Mouse (Mus musculus) heart, postnatal 0 days (tissue): ENCODE results near the gene Tnrc6c. TPM values are rescaled to one million over a fixed set of nuclear protein-coding genes. Genes with fewer than 3 reads are reported as not detected.

Experiments used
- ATAC-seq: fragments of 200-750 bp; cut with Nextera tagmentation; 2 replicates; pipeline ENCODE4 v1.8.0; 2017; ENCODE audit warnings: low read depth, moderate number of reproducible peaks, moderate library complexity; ENCODE audit not compliant: insufficient read depth
- DNase-seq: peaks from one replicate; pipeline ENCODE4 v3.0.0-alpha.2; 2016; ENCODE audit warnings: low spot score
- H3K27ac ChIP-seq: fragments of 300-500 bp; sonication (generic); 2 replicates; pipeline ENCODE4 v1.5.1; 2014; ENCODE audit warnings: low read depth, mild to moderate bottlenecking
- H3K27me3 ChIP-seq: fragments of 300-500 bp; sonication (generic); 2 replicates; pipeline ENCODE4 v1.6.1; 2014; ENCODE audit warnings: low read length, mixed read lengths; ENCODE audit not compliant: control insufficient read depth, insufficient read depth
- H3K36me3 ChIP-seq: fragments of 300-500 bp; sonication (generic); replicated peaks from 2 replicates; pipeline ENCODE4 v1.6.1; 2014; ENCODE audit warnings: low read length, mixed read lengths; ENCODE audit not compliant: control insufficient read depth, insufficient read depth
- H3K4me1 ChIP-seq: fragments of 300-500 bp; sonication (generic); 2 replicates; pipeline ENCODE4 v1.6.1; 2014; ENCODE audit warnings: antibody characterized with exemption; ENCODE audit not compliant: control insufficient read depth, insufficient read depth
- H3K4me2 ChIP-seq: fragments of 300-500 bp; sonication (generic); 2 replicates; pipeline ENCODE4 v1.6.1; 2014; ENCODE audit warnings: low read depth, mild to moderate bottlenecking, low read length, moderate library complexity
- H3K4me3 ChIP-seq: fragments of 300-500 bp; sonication (generic); 2 replicates; pipeline ENCODE4 v1.5.1; 2014; ENCODE audit warnings: low read depth, low read length
- H3K9ac ChIP-seq: fragments of 300-500 bp; sonication (generic); replicated peaks from 2 replicates; pipeline ENCODE4 v1.6.1; 2014; ENCODE audit warnings: low read depth, low read length, mixed read lengths
- H3K9me3 ChIP-seq: fragments of 300-500 bp; sonication (generic); replicated peaks from 2 replicates; pipeline ENCODE4 v1.6.1; 2016; ENCODE audit warnings: low read length; ENCODE audit not compliant: control insufficient read depth
- CTCF ChIP-seq: IDR thresholded peaks from 2 replicates; pipeline ENCODE4 v1.5.1; 2016; ENCODE audit warnings: antibody characterized with exemption, control low read depth, low read depth
- EP300 ChIP-seq: IDR thresholded peaks from 2 replicates; pipeline ENCODE4 v1.6.1; 2016; ENCODE audit warnings: antibody characterized with exemption, low read depth
- WGBS: fragments of 180-500 bp; shearing (Covaris S2); extraction: QIAGEN DNeasy Blood & Tissue Kit; methylation state at CpG from one replicate; pipeline ENCODE4 v1.1.7; 2014; 5-methylcytosine and 5-hydroxymethylcytosine counted together
- polyA plus RNA-seq: library from polyadenylated mRNA; unstranded; fragments of >200 nt; fragmentation: Nextera tagmentation; extraction: Ambion mirVana; gene quantifications from 2 replicates; pipeline ENCODE4 v1.2.1, GENCODE M21; 2015
- total RNA-seq: library from RNA; depleted of rRNA; stranded (reverse); fragments of >200 nt; gene quantifications from 2 replicates; pipeline ENCODE4 v1.2.3, GENCODE M21; 2014; ENCODE audit warnings: low replicate concordance; rRNA removed

Gene Tnrc6c
- total and polyA plus RNA-seq, 2 experiments from 2014 or later: 6.8 to 24.4 TPM

DNA sequence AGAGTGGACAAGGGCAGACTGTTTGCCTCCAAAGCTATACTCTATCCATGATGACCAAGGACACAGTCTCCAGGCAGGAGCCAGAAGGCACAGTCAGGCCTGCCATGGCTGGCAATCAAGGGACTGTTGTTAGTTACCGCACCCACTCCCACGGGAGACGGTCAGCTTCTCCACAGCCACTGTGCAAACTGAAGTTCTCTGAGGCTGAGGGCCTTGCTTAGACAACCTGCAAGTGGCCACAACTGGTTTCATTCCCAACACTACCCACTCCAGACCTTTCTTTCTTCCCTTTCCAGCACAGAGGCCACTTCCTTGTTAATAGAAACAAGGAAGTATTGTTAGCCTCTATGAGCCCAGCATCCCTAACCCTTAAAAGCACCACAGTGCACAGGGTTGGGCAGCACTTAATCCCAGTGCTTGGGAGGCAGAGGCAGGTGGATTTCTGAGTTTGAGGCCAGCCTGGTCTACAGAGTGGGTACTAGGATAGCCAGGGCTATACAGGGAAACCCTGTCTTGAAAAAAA, 149.1 kb downstream of the Tnrc6c start:
- Histone ChIP-seq H3K36me3 (no peaks in the 10 kb centered on the region), H3K27ac (no peak overlapping the region), H3K4me1 (no peaks in the 10 kb centered on the region), H3K4me3 (no peak overlapping the region), H3K27me3 (no peaks in the 10 kb centered on the region), H3K9me3 (no peaks in the 10 kb centered on the region), H3K9ac (no peak overlapping the region), H3K4me2 (no peak overlapping the region)
- DNase-seq (no peak), ATAC-seq (no peak)
- 87% methylated on average over 3 of the region's 3 CpGs for WGBS
- TF ChIP-seq EP300 (no peak), CTCF (no peak)

DNA sequence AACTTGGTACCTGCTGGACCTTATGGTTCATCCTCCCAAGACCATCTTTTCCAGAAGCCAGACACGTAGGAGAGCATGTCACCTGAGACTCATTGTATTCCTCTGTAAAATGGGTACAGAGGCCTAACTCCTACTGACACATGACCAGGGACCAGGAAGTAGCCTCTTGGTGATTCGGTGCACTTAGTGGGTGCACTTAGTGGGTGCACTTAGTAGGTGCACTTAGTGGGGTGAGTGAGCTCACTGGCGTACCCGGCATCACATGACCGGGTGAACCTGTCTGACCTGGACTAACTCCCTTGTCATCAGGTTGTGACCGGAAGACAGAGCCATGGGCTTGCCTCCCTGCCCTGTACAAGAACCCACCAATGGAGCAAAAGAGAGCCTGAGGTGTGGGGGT, 152.7 kb downstream of the Tnrc6c start:
- no peak for ATAC-seq
- no peaks in the 10 kb centered on the region for H3K27me3 ChIP-seq
- no peak overlapping the region for H3K4me3 ChIP-seq
- no peaks in the 10 kb centered on the region for H3K9me3 ChIP-seq
- TF ChIP-seq EP300 (no peak), CTCF (no peak)
- H3K4me2 ChIP-seq: no peak overlapping the region
- no peak for DNase-seq
- H3K27ac ChIP-seq: no peak overlapping the region
- 91% methylated on average over 6 of the region's 6 CpGs for WGBS
- H3K36me3 ChIP-seq: no peaks in the 10 kb centered on the region
- no peak overlapping the region for H3K9ac ChIP-seq
- H3K4me1 ChIP-seq: peaks cover 11% of the 10 kb centered on the region; the same call in 1 of the 2 replicates

DNA sequence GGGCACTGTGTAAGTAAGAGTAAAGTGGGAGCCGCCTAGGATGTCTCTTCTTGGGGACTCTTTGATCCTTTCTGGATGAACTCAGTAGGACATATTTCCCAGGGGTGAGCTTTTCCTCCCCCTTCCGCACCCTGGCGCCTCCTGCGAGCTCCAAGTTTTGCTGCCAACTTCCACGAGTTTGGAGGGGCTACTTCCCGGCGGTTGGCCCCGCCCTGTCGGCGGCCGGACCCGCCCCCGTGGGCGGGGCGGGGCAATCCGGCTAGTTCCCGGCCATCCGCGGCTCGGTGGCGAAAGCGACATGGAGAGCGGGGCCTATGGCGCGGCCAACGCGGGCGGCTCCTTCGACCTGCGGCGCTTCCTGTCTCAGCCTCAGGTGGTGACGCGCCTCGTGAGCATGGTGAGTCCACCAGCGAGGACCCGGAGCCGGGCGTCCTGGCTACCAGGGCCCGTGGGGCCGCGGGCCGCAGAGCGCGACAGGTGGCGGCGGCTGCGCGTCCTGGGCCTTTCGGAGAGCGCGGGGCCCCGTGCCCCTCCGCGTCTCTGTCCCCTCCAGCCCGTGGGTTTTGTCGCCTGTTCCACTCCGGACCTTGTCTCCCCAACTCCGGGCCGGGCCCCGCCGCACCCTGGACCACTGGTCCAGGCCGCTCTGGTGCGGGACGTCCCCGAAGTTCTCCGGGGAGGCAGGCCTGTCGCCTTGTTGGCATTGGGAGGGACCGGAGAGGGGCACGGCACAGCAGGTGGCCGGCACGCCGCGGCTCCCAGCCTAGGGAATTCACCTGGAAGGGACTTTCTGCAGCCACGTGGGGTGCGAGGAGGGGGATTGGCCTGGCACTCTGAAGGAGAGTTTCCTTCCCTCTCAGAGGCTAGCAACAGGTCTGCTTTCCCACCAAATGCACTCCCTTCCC, 155.6 kb downstream of the Tnrc6c start, which contains the start of the genes Gm20708 and Syngr2:
Gm20708 (plus strand) TSS at position 262 of the 905 bp plus-strand sequence.
Syngr2 (plus strand) TSS at position 262 of the 905 bp plus-strand sequence.
- TF ChIP-seq EP300: no peak
- TF ChIP-seq CTCF: no peak
- Histone ChIP-seq H3K9me3 (no peaks in the 10 kb centered on the region), H3K36me3 (peaks cover 25% of the 10 kb centered on the region), H3K9ac (peak within 1 kb of the TSS; percentile 83), H3K4me1 (peaks cover 23% of the 10 kb centered on the region), H3K4me3 (peak within 1 kb of the TSS; percentile 97), H3K27me3 (no peaks in the 10 kb centered on the region), H3K27ac (peak within 1 kb of the TSS; percentile 83), H3K4me2 (peak within 1 kb of the TSS; percentile 100)
- DNase-seq (peak; percentile 67), ATAC-seq (peak; percentile 80)
- under 1% methylated on average over 75 of the region's 75 CpGs for WGBS

DNA sequence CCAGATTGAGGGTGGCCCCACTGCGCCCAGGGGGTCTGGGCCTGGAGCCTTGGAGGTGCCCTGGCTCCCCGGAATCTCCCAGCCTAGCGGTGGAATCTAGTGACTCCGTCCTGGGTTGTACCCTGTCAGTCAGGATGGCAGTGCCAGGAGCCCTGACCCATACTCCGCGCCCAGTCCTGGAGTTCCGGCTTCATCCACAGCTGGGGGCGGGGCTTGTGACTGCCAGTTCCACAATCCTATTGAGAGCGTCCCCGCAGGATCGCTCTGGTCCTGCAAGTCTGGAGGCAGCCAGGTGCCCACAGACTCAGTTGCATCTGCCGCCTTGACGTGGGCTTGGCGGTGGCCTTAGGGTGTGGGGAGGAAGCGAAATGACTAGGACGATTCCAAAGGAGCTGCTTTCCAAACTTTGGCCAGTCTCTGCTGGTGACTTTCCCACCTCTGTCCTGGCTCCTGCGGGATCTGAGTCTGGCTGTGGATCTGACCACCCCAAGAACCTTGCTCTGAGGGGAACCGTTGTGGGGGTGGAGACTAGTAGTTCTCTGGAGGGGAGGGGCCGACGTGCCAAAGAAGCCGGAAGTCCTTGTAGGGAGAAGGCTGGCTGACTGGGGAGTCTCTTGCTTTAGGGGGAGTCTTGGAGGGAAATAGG, 156.4 kb downstream of the Tnrc6c start:
- H3K9me3 ChIP-seq: no peaks in the 10 kb centered on the region
- ATAC-seq: peak; percentile 89
- WGBS: under 1% methylated on average over 21 of the region's 21 CpGs
- TF ChIP-seq EP300 (no peak), CTCF (peak; percentile 53)
- peak overlapping the region; percentile 100 for H3K4me2 ChIP-seq
- peak overlapping the region; percentile 83 for H3K9ac ChIP-seq
- peak overlapping the region; percentile 83 for H3K27ac ChIP-seq
- H3K27me3 ChIP-seq: no peaks in the 10 kb centered on the region
- peaks cover 31% of the 10 kb centered on the region for H3K36me3 ChIP-seq
- peak overlapping the region; percentile 97 for H3K4me3 ChIP-seq
- peak; percentile 89 for DNase-seq
- H3K4me1 ChIP-seq: peaks cover 24% of the 10 kb centered on the region

Other genes starting within 250 kb of the Tnrc6c start
- 0.08 TPM in 1 of 2 replicates, not detected in the other for gene Gm11733, start 169.9 kb upstream of the Tnrc6c start, total RNA-seq
- not detected in 2 replicates for gene Gm11733, start 169.9 kb upstream of the Tnrc6c start, polyA plus RNA-seq
- 2.6 and 8.7 TPM in 2 replicates for gene Tmc8, start 127.8 kb downstream of the Tnrc6c start, total RNA-seq
- 1.4 and 2.3 TPM in 2 replicates for gene Tmc8, start 127.8 kb downstream of the Tnrc6c start, polyA plus RNA-seq
- 23.4 and 31.8 TPM in 2 replicates for gene Tmc6, start 127.9 kb downstream of the Tnrc6c start, total RNA-seq
- gene Tmc6, start 127.9 kb downstream of the Tnrc6c start, polyA plus RNA-seq: 16.3 and 20.4 TPM in 2 replicates
- gene 6030468B19Rik, start 143.4 kb downstream of the Tnrc6c start, total RNA-seq: not detected in 2 replicates
- gene 6030468B19Rik, start 143.4 kb downstream of the Tnrc6c start, polyA plus RNA-seq: not detected in 2 replicates
- 2.6 TPM in 1 of 2 replicates, not detected in the other for gene Gm20708, start 155.4 kb downstream of the Tnrc6c start, total RNA-seq
- 0.52 and 0.68 TPM in 2 replicates for gene Gm20708, start 155.4 kb downstream of the Tnrc6c start, polyA plus RNA-seq
- 151 TPM in 2 replicates for gene Syngr2, start 155.4 kb downstream of the Tnrc6c start, total RNA-seq
- gene Syngr2, start 155.4 kb downstream of the Tnrc6c start, polyA plus RNA-seq: 95.2 and 105 TPM in 2 replicates
- 14.5 and 17.6 TPM in 2 replicates for gene Afmid, start 171.6 kb downstream of the Tnrc6c start, total RNA-seq
- 13.1 and 16.5 TPM in 2 replicates for gene Afmid, start 171.6 kb downstream of the Tnrc6c start, polyA plus RNA-seq
- gene Tk1, start 171.8 kb downstream of the Tnrc6c start, total RNA-seq: 103 and 117 TPM in 2 replicates
- 41.4 and 44.0 TPM in 2 replicates for gene Tk1, start 171.8 kb downstream of the Tnrc6c start, polyA plus RNA-seq
- 36.1 and 56.8 TPM in 2 replicates for gene Birc5, start 195.0 kb downstream of the Tnrc6c start, total RNA-seq
- 83.6 and 85.0 TPM in 2 replicates for gene Birc5, start 195.0 kb downstream of the Tnrc6c start, polyA plus RNA-seq
- not detected in 2 replicates for gene Tmem235, start 206.5 kb downstream of the Tnrc6c start, total RNA-seq
- gene Tmem235, start 206.5 kb downstream of the Tnrc6c start, polyA plus RNA-seq: not detected in 2 replicates
- 7.4 and 7.8 TPM in 2 replicates for gene Tha1, start 219.2 kb downstream of the Tnrc6c start, total RNA-seq
- 9.4 and 9.5 TPM in 2 replicates for gene Tha1, start 219.2 kb downstream of the Tnrc6c start, polyA plus RNA-seq